Mouse (Mus musculus): ENCODE data around the gene Olfr1368. TPM values are rescaled to one million over a fixed set of nuclear protein-coding genes. Genes with fewer than 3 reads are reported as not detected.
A peak's percentile ranks its signal among the peaks of the same experiment; 100 is the strongest.

The Olfr1368 gene
- polyA plus RNA-seq, 1 experiment from 2014 or later, result not detected

DNA sequence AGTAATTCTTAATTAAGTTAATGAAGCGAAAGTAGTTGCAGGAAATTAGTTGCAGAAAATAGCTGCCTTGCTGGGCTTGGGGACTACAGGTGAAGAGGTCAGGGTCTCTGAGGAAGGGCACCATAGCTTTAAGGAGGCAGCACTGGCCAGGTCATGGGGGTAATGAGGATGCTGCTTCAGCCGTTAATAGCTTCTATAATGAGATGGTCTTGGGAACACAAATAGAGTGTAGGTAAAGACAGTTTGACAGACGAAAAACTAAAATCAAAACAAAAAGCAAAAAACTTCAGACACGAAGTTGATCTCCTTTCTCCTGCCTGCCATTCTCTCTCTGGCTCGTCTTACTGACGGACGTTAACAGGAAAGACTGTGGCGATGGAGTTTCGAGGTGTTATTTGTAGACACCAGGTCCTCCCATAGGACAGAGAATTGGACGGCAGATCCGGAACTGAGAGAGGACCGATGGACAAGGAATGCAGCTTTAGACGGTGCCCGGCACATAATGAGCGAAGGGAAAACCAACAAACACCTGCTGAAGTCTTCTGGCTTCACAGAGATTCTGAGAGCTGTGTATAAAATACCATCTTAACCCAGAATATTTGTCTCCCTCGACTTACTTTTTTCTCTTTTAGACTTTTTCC lies 22.8 kb upstream of the Olfr1368 start:
- no peaks in the 10 kb centered on the region for H3K36me3 ChIP-seq (ENCODE audit: insufficient read depth)
- H3K27ac ChIP-seq (ENCODE audit: low read depth), result no peak overlapping the region
- under 1% methylated on average over 16 of the region's 16 CpGs for WGBS
- ATAC-seq (ENCODE audit: insufficient read depth), result no peak
- H3K9ac ChIP-seq, result peak overlapping the region; percentile 55
- H3K9me3 ChIP-seq (ENCODE audit: low read depth, low read length), result no peaks in the 10 kb centered on the region
- H3K27me3 ChIP-seq (ENCODE audit: insufficient read depth, low read length), result no peaks in the 10 kb centered on the region
- TF ChIP-seq CTCF (IDR thresholded peaks at IDR 0.05; ENCODE audit: low read depth), result no peak
- peak; percentile 65 for DNase-seq
- H3K4me2 ChIP-seq, result peak overlapping the region; percentile 99
- H3K4me3 ChIP-seq (ENCODE audit: low read depth, low read length), result peak overlapping the region; percentile 57
- H3K4me1 ChIP-seq (ENCODE audit: insufficient read depth), result 0 out of 2 replicates have a peak, but pooled peaks cover 6% of the 10 kb centered on the region

DNA sequence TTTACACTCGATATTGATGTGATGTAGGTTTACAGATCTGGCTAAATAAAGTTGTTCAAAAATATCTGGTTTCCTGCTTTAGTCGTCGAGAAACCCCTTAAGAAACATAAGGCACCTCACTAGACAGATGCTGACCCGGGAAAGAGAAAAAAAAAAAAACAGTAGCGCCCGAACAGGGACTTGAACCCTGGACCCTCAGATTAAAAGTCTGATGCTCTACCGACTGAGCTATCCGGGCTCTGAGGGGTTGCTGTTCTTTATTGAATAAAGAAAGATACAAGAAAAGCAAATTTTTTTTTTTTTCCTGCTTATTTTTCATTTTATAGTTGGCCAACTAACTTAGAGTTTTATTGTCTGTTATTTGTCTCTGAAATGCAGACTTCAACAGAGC lies 22.2 kb upstream of the Olfr1368 start:
- ATAC-seq (ENCODE audit: insufficient read depth) (peak; percentile 46; the same call in 1 of the 2 replicates), DNase-seq (peak; percentile 78)
- no peak for TF ChIP-seq CTCF (IDR thresholded peaks at IDR 0.05; ENCODE audit: low read depth)
- peak overlapping the region; percentile 99 for H3K4me2 ChIP-seq
- 0% methylated on average over 8 of the region's 8 CpGs for WGBS
- peak overlapping the region; percentile 55 for H3K9ac ChIP-seq
- H3K27ac ChIP-seq (ENCODE audit: low read depth), result no peak overlapping the region
- H3K4me3 ChIP-seq (ENCODE audit: low read depth, low read length), result peak overlapping the region; percentile 57
- H3K36me3 ChIP-seq (ENCODE audit: insufficient read depth), result no peaks in the 10 kb centered on the region
- no peaks in the 10 kb centered on the region for H3K9me3 ChIP-seq (ENCODE audit: low read depth, low read length)
- no peaks in the 10 kb centered on the region for H3K27me3 ChIP-seq (ENCODE audit: insufficient read depth, low read length)
- H3K4me1 ChIP-seq (ENCODE audit: insufficient read depth), result 0 out of 2 replicates have a peak, but pooled peaks cover 6% of the 10 kb centered on the region

DNA sequence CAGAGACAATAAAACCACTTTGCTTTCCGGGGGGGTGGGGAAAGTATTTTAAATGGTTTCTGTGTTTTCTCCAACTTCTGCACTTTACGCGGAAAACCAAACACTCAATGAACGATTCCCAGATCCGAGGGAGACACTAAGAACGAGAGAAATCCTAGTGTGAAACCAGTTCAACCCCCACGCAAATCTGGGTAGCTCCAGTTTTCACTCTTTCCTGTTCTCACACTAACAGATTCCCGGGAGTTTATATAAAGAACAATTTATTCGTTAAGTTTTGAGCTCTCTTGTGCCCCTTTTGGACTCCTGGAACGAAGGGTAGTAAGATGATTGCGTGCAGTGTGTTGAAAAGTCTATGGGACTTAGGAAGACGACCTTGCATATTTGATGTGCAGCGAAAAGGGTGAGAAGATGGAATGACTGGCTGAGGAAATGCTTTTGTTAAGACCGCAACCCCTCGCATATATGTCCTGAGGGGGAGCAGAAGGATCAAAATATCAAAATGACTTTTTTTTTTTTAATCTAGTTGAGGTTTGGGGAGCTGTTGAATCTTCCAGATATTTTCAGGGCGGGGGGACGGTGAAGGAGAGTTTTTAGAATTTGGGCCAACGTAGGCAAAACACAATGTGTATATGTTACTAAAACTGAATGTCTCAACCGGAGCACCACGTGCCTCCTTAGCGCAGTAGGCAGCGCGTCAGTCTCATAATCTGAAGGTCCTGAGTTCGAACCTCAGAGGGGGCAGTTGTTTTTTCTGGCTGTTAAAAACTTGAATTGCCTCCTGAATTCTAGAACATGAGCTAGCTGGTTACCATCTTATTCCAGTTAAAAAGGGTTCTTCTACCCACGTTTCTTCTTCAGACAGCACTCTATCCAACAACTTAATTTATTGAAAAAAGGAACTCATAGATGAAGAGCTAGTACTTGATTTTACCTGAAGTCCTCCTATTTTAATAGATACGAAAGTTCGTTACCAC lies 21.6 kb upstream of the Olfr1368 start:
- Histone ChIP-seq H3K27ac (ENCODE audit: low read depth) (peak overlapping the region; percentile 60), H3K9me3 (ENCODE audit: low read depth, low read length) (no peaks in the 10 kb centered on the region), H3K4me1 (ENCODE audit: insufficient read depth) (0 out of 2 replicates have a peak, but pooled peaks cover 6% of the 10 kb centered on the region), H3K4me2 (peak overlapping the region; percentile 99), H3K9ac (peak overlapping the region; percentile 55), H3K36me3 (ENCODE audit: insufficient read depth) (no peaks in the 10 kb centered on the region), H3K27me3 (ENCODE audit: insufficient read depth, low read length) (no peaks in the 10 kb centered on the region), H3K4me3 (ENCODE audit: low read depth, low read length) (peak overlapping the region; percentile 57)
- no peak for TF ChIP-seq CTCF (IDR thresholded peaks at IDR 0.05; ENCODE audit: low read depth)
- under 1% methylated on average over 27 of the region's 27 CpGs for WGBS
- peak; percentile 97 for DNase-seq
- peak; percentile 45 for ATAC-seq (ENCODE audit: insufficient read depth)

DNA sequence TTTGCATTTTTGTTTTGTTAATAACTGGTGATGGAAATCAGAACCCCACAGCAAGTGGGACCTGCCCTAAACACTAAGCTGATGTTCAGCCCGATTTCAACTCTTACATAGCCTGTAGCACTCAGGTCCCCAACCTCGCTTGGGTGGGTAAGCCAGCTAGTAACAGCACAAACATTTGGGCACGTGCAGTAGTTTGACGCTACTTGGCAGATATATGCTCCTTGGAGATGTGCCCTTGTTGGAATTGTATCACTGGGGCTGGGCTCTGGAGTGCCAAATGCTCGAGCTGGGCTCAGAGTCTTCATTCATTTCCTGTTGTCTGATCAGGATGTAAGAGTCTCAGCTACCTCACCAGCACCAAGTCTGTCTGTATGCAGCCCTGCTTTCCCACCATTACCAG lies 16.9 kb upstream of the Olfr1368 start:
- H3K9ac ChIP-seq, result no peak overlapping the region
- no peak for ATAC-seq (ENCODE audit: insufficient read depth)
- no peak overlapping the region for H3K27ac ChIP-seq (ENCODE audit: low read depth)
- no peak overlapping the region for H3K4me2 ChIP-seq
- H3K4me3 ChIP-seq (ENCODE audit: low read depth, low read length), result no peak overlapping the region
- no peaks in the 10 kb centered on the region for H3K27me3 ChIP-seq (ENCODE audit: insufficient read depth, low read length)
- WGBS, result 54% methylated on average over 5 of the region's 5 CpGs
- H3K36me3 ChIP-seq (ENCODE audit: insufficient read depth), result no peaks in the 10 kb centered on the region
- no peaks in the 10 kb centered on the region for H3K9me3 ChIP-seq (ENCODE audit: low read depth, low read length)
- no peak for TF ChIP-seq CTCF (IDR thresholded peaks at IDR 0.05; ENCODE audit: low read depth)
- H3K4me1 ChIP-seq (ENCODE audit: insufficient read depth), result 0 out of 2 replicates have a peak, but pooled peaks cover 6% of the 10 kb centered on the region
- no peak for DNase-seq

DNA sequence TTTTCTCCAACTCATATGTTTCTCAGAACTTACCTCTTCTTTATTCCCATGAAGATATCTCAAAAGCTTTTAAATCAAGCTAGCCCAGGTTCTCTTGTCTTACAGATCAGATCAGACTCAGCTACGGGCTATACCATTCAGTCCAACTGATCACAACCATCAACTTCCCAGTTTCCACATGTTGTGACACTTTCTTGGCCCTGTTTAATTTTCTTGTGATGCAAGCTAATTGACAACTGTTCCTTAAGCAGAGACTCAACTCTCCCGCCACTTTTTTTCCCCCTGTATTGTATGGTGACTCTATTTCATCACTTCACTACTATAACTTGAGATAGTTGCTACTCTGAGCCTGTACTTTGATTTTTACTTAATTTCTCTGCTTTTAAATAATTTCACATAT lies 15.9 kb upstream of the Olfr1368 start:
- Histone ChIP-seq H3K9me3 (ENCODE audit: low read depth, low read length) (no peaks in the 10 kb centered on the region), H3K27ac (ENCODE audit: low read depth) (no peak overlapping the region), H3K36me3 (ENCODE audit: insufficient read depth) (no peaks in the 10 kb centered on the region), H3K27me3 (ENCODE audit: insufficient read depth, low read length) (no peaks in the 10 kb centered on the region), H3K4me3 (ENCODE audit: low read depth, low read length) (peak overlapping the region; percentile 65), H3K4me1 (ENCODE audit: insufficient read depth) (0 out of 2 replicates have a peak, but pooled peaks cover 5% of the 10 kb centered on the region), H3K9ac (peak overlapping the region; percentile 20; the same call in 1 of the 2 replicates), H3K4me2 (peak overlapping the region; percentile 92)
- DNase-seq (no peak), ATAC-seq (ENCODE audit: insufficient read depth) (0 out of 2 replicates have a peak, but pooled peaks have one; percentile 13)
- WGBS, result 31% methylated on average over 2 of the region's 2 CpGs
- TF ChIP-seq CTCF (IDR thresholded peaks at IDR 0.05; ENCODE audit: low read depth), result no peak

DNA sequence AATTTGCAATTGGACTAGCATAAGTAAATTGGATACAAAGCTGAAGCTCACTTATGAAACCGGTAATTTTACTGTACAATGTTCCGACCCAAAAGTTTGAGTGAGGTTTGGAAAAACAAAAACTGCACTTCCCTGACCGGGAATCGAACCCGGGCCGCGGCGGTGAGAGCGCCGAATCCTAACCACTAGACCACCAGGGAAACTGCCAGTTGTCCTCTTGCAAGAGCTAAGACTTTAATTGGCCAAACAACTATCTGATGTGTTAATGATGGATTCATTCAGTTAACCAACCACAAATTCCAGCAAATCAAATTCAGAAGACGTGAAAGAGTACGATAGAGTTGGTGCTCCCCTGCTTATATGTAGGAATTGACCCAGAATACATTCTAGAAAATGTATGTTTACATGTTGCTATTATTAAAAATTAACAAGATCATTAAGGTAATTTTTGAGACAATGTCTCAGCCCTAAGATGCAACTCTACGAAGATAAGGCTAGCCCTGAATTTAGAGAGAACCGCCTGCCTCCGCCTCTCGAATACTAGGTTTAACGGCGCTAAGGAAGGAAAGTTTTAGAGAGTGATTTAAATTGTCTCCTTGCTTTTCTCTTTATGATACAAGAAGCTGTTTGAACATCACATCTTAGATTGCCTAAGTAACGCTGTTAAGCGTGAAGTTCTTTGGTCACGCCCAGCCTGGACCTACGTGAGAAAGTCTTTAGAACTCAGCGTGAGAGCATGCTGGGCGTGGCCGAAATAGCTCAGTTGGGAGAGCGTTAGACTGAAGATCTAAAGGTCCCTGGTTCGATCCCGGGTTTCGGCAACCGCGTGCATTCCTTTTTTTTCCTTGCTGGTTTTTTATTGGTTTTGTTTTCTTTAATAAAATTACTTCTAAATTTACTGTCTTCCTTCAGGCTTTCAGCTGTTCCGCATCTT lies 15.3 kb upstream of the Olfr1368 start:
- no peak overlapping the region for H3K27ac ChIP-seq (ENCODE audit: low read depth)
- peak overlapping the region; percentile 65 for H3K4me3 ChIP-seq (ENCODE audit: low read depth, low read length)
- H3K4me1 ChIP-seq (ENCODE audit: insufficient read depth), result no peaks in the 10 kb centered on the region
- H3K4me2 ChIP-seq, result peak overlapping the region; percentile 92
- DNase-seq (peak; percentile 98), ATAC-seq (ENCODE audit: insufficient read depth) (peak; percentile 83)
- no peaks in the 10 kb centered on the region for H3K36me3 ChIP-seq (ENCODE audit: insufficient read depth)
- no peaks in the 10 kb centered on the region for H3K9me3 ChIP-seq (ENCODE audit: low read depth, low read length)
- H3K9ac ChIP-seq, result peak overlapping the region; percentile 47; the same call in 1 of the 2 replicates
- WGBS, result under 1% methylated on average over 32 of the region's 32 CpGs
- no peaks in the 10 kb centered on the region for H3K27me3 ChIP-seq (ENCODE audit: insufficient read depth, low read length)
- no peak for TF ChIP-seq CTCF (IDR thresholded peaks at IDR 0.05; ENCODE audit: low read depth)

Data from lung, embryonic 14.5 days (tissue).